Mouse (Mus musculus) C2C12 (cell line): ENCODE results near the gene Ift122.

Source experiments
- CTCF ChIP-seq: IDR thresholded peaks from one replicate; pipeline ENCODE4 v1.5.1; 2011; ENCODE audit not compliant: control insufficient read depth, insufficient read depth, insufficient read length
- MYOG ChIP-seq: IDR thresholded peaks from one replicate; pipeline ENCODE4 v1.6.1; 2011; ENCODE audit not compliant: control insufficient read depth, insufficient read length; ENCODE audit errors: extremely low read depth

GRCm38 (mm10) chr6:115865246-115865645 is 12.0 kb downstream of the Ift122 start:
- TF ChIP-seq MYOG (no peak), CTCF (no peak)
